Mouse (Mus musculus): Measurements from ENCODE around the gene Pacsin1. TPM values are rescaled to one million over a fixed set of nuclear protein-coding genes. Genes with fewer than 3 reads are reported as not detected.

Pacsin1 gene
- 56.2 TPM for polyA plus RNA-seq (2017; shearing (Covaris generic))

DNA sequence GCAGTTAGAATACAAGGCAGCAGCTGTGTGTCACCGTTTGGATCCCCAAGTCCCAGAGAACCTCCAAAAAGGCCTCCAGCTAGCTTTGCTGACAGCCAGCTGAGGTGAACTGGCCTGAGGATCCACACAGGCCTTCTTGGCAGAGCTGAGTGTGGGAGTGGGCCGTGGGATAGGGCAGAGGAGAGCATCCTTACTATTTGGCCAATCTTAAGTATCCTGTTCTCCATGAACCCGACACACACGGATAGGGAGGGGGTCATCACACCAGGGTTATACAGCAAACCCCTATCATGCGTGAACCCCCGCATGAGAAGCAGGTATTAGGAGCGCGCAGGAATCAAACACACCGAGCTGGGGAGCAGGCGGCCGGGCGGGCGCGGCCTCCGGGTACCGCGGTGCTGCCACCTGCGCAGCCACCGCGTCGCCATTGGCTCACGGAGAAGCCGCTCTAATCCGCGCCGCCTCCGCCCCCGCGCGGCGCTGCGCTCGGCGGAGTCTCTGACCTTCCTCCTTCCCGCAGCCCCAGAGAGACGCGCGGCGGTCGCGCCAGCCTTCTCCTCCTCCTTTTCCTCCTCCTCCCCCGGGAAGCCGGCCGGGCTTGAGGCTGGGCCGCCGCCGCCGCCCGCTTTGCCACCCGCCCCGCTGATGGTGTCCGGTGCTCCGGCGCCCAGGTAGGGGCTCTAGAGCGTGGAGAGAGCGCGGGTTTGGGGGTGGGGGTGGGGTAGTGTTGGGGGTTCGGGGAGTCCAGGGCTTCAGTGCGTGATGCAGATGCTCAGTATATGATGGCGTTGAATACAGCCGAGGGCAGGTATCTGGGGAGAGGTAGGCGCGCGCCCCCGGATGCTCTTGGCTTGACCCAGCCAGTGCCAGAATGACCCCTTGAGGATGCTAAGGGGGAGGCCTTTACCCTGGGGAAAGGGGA lies at the start of gene Pacsin1:
Gene Pacsin1 (plus strand): TSS at position 421 of the 922 bp plus-strand sequence.

DNA sequence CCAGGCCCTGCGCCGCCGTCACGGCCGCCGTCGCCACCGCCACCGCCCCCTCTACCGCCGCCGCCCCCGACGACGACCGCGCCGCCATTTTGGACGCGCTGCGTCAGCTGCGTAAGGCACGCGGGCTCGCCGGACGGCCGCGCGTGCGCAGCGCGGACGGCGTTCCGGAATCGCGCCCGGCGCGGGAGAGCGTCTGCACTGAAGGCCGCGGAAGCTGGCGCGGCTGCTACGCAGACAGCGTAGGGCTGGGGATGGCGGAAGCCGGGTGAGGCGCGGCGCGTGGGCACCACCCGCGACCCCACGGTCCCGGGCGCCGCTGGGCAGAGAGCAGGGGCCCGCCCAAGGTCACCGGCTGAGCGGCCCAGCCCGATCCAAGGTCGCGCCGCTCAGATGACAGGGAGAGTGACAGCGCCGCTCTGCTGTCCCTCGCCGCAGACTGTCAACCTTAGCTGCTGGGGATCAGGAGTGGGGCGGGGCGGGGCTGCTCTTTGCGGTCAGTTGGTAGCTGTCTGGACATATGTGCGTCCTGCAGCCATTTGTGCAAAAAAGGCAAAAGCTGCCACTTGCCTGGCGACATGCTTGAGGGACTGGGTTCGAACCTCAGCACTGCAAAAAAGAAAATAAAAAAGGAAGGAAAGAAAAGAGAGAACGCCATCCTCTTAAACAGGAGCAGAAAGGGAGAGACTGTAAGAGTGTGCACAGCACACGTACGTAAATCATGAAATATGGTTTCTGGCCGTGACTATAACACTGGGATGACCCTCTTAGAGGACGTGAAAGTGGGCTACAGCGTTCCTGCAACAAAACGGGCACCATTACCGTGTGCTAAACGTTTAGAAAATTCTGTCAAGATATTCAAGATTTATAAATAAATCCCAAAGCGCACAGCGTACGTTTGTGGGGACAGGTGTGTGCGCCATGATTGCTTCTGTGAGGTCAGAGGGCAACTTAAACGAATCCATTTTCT lies 31.7 kb upstream of the Pacsin1 start, which contains the start of gene Nudt3:
Gene Nudt3 (minus strand): TSS at position 136 of the 967 bp plus-strand sequence.

DNA sequence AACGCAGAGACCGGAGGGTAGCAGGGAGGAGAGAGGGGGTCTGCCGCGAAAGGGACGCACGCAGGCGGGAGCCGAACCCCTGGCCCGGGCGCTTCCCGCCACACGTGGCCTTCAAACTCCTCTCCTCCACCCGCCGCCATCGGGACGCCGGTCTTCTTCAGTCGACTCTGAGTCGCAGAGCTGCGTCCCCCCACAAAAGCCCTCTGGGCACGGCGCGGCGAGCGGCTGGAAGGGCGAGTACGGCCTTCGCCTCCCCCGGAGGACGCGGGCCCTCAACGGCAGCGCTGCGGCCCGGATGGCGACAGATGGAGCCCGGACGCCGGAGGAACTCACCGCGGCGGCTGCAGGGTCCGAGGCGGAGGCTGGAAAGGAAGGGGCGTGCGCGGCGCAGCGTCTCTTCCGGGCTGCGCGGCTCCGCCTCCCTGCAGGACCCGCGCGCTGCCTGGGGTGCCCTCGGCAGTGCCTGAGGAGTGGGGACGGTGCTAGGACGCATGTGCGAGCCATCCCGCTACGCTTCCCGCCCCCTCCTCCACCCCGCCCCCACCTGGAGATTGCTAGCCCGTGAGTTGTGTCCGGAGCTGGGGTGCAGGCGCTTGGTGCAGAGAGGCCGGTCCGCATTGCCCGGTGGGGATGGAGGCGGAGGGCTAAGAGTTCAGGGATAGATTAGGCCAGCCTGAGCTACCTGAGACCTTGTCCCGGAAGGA lies 20.3 kb upstream of the Pacsin1 start, which contains the start of gene RPS10-NUDT3:
Gene RPS10-NUDT3 (minus strand): TSS at position 352 of the 704 bp plus-strand sequence.

DNA sequence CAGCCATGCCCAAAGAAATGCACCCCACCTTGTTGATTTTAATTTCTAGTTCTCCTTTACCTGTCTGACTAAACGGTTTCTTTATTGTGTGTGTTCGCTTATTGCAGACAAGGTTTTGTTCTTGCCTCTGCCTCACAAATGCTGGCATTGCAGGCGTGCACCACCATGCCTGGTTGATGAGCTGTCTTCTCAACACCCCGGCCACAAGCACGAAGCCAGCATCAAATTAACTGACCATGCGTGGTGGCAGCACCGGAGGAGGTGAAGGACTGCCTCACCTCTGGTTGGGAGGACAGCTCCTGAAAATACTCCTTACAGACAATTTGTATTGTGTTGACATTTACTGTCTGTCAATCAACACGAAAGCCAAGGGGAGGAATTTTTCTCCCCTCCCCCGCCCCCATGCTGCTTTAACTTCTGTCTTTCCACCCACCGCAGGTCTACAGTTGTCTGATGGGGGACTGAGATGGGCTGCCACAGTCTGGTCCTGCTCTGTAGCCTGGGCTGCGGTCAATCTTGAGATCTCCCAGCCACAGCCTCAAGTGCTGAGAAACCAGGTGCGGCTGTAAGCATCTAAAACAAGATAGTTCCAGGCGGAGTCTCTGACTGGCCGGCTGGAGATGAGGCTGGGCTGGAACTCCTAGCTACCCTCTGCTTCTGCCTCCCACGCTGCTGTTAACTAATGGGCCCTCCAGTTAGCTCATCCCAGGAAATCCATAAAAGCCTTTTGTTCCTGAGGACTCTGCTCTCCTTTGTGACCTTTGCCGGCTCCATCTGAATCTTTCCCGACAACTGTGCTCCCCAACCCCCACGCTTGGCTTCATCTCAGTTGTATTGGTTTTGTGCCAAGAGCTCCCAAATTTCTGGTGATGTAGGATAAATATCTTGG lies 18.9 kb upstream of the Pacsin1 start, which contains the start of gene Rps10:
Gene Rps10 (minus strand): TSS at position 538 of the 889 bp plus-strand sequence.

DNA sequence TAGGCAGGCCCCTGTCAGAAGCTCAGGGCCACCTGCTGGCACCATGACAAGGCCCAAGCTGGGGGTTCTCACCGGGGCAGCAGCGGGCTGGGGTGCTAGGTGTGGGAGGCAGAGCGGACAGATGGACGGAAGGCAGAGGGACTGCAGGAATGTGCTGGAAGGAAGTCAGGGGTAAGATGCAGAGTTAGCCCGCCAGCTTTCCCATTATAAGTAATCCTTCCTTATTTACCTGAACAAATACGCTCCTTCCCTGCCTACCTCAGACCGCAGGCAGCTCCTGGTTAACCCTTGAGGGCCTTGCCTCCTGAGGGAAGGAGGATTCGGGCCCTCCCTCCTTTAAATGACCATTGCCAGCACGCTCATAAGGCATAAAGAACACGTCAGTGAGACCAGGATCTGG lies 73.5 kb downstream of the Pacsin1 start, which contains the start of gene Spdef:
Gene Spdef (minus strand): TSS at position 186 of the 400 bp plus-strand sequence.

Other genes with a start within 250 kb of the Pacsin1 start
- not detected for gene Grm4, start 134.1 kb upstream of the Pacsin1 start, polyA plus RNA-seq (2017; shearing (Covaris generic))
- 46.6 TPM for gene Hmga1, start 99.0 kb upstream of the Pacsin1 start, polyA plus RNA-seq (2017; shearing (Covaris generic))
- gene AI413582, start 89.8 kb upstream of the Pacsin1 start, polyA plus RNA-seq (2017; shearing (Covaris generic)): 67.6 TPM
- gene Nudt3, start 32.0 kb upstream of the Pacsin1 start, polyA plus RNA-seq (2017; shearing (Covaris generic)): 78.3 TPM
- not detected for gene RPS10-NUDT3, start 20.3 kb upstream of the Pacsin1 start, polyA plus RNA-seq (2017; shearing (Covaris generic))
- 1,396 TPM for gene Rps10, start 18.8 kb upstream of the Pacsin1 start, polyA plus RNA-seq (2017; shearing (Covaris generic))
- not detected for gene Spdef, start 73.4 kb downstream of the Pacsin1 start, polyA plus RNA-seq (2017; shearing (Covaris generic))
- gene D17Wsu92e, start 165.1 kb downstream of the Pacsin1 start, polyA plus RNA-seq (2017; shearing (Covaris generic)): 34.7 TPM
- 123 TPM for gene Snrpc, start 182.6 kb downstream of the Pacsin1 start, polyA plus RNA-seq (2017; shearing (Covaris generic))
- 0.88 TPM for gene Uhrf1bp1, start 200.9 kb downstream of the Pacsin1 start, polyA plus RNA-seq (2017; shearing (Covaris generic))

All from naive thymus-derived CD4-positive, alpha-beta T cell, adult 5 months (primary cell).